Mouse (Mus musculus) heart, adult 8-10 months (tissue): Measurements from ENCODE around the gene Hist1h2ad. TPM values are rescaled to one million over a fixed set of nuclear protein-coding genes. Genes with fewer than 3 reads are reported as not detected.
"Not testable (repeated sequence)": the region's sequence is repeated elsewhere in the genome, so short reads cannot be mapped to it uniquely, and the experiment has no call there.

Source experiments
- DNase-seq: peaks from one replicate; pipeline ENCODE4 v3.0.0; 2022; ENCODE audit warnings: low spot score
- total RNA-seq, 4 experiments: library from RNA; stranded (reverse); gene quantifications; 2 replicates each; pipeline ENCODE4 v1.2.4; 2022

The Hist1h2ad gene
- total RNA-seq, 4 experiments from 2014 or later: 1.8 to 4.3 (median 2.7) TPM

GRCm38 (mm10) chr13:23541497-23541896 is 32.7 kb upstream of the Hist1h2ad start:
- no peak for DNase-seq

- DNase-seq: not testable (repeated sequence)
Measured at GRCm38 (mm10) chr13:23542225-23542980, 31.8 kb upstream of the Hist1h2ad start.

- peak; percentile 92 for DNase-seq
Measured at GRCm38 (mm10) chr13:23542999-23543607, 31.1 kb upstream of the Hist1h2ad start, which contains the start of gene Hist1h2bh. Gene Hist1h2bh, minus strand, starts transcription at chr13:23543392.

GRCm38 (mm10) chr13:23543965-23544786 is 30.0 kb upstream of the Hist1h2ad start, which contains the start of gene Hist1h3f:
Gene Hist1h3f, plus strand, starts transcription at chr13:23544052.
- peak; percentile 96 for DNase-seq

GRCm38 (mm10) chr13:23544787-23545120 is 29.4 kb upstream of the Hist1h2ad start:
- DNase-seq: not testable (repeated sequence)

GRCm38 (mm10) chr13:23546694-23547093 is 27.5 kb upstream of the Hist1h2ad start:
- DNase-seq: no peak

GRCm38 (mm10) chr13:23550761-23551145 is 23.4 kb upstream of the Hist1h2ad start:
- no peak for DNase-seq

- peak; percentile 85 for DNase-seq
Measured at GRCm38 (mm10) chr13:23551146-23551834, 22.9 kb upstream of the Hist1h2ad start, which contains the start of gene Hist1h4f. Gene Hist1h4f, minus strand, starts transcription at chr13:23551648.

- DNase-seq: no peak
Measured at GRCm38 (mm10) chr13:23551931-23552914, 22.0 kb upstream of the Hist1h2ad start.

- DNase-seq: no peak
Measured at GRCm38 (mm10) chr13:23552962-23553361, 21.2 kb upstream of the Hist1h2ad start, which contains the start of gene Hist1h1d. Gene Hist1h1d, plus strand, starts transcription at chr13:23553262.

- no peak for DNase-seq
Measured at GRCm38 (mm10) chr13:23554393-23554792, 19.8 kb upstream of the Hist1h2ad start.

GRCm38 (mm10) chr13:23554925-23555838 is 19.0 kb upstream of the Hist1h2ad start:
- peak; percentile 75 for DNase-seq

GRCm38 (mm10) chr13:23555839-23556416 is 18.3 kb upstream of the Hist1h2ad start:
- DNase-seq: peak; percentile 89

- no peak for DNase-seq
Measured at GRCm38 (mm10) chr13:23556906-23557305, 17.3 kb upstream of the Hist1h2ad start.

- not testable (repeated sequence) for DNase-seq
Measured at GRCm38 (mm10) chr13:23560699-23561098, 13.5 kb upstream of the Hist1h2ad start.

- not testable (repeated sequence) for DNase-seq
Measured at GRCm38 (mm10) chr13:23561531-23561882, 12.7 kb upstream of the Hist1h2ad start.

- DNase-seq: peak; percentile 95
Measured at GRCm38 (mm10) chr13:23561883-23562659, 12.1 kb upstream of the Hist1h2ad start, which contains the start of gene Hist1h3e. Gene Hist1h3e, minus strand, starts transcription at chr13:23562369.
